Mouse (Mus musculus): ENCODE results near the gene Rxra.

The Rxra gene

DNA sequence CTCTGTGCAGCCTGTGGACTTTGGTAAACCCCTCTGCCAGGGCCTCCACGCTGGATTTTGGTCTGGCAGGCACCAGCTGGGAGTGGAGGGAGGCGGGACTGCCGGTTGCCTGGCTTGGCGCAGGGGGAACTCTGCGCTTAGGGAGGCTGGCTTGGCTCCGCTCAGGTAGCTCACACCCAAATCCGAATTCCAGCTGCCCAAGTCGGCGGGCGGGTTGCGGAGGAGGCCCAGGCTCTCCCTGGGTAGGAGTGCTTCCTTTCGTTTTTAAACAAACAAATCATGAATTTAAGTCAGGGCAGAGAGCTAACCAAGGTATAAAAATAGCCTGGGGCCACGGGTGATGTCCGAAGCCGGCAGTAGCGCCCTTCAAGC lies at the start of gene Rxra:
Rxra (plus strand) TSS at position 335 of the 372 bp plus-strand sequence.
- DNase-seq = peak; percentile 84 to 93

GRCm38 (mm10) chr2:27626604-27627003 lies 49.6 kb upstream of the Rxra start:
- peak; percentile 66 to 85 for DNase-seq

GRCm38 (mm10) chr2:27630601-27631285 lies 45.5 kb upstream of the Rxra start:
- DNase-seq = no peak

DNA sequence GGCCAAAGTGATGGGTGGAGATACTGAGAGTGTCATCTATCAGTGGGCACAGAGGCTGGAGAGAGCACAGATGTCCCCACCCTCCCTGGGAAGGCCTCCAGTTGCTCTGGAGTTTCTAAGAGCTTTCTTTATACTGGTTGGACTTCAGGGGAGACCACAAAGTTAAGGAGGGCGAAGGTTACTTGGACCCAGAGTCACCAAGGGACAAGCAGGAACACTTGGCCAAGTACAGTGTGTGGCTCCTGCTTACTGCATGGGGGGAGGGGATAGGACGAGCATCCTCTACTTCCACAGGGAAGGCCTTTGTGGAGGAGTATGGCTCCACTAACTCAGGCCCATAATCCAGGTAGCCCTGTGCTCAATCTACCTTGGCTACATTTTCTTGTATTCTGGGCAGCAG lies 42.8 kb upstream of the Rxra start:
- peak; percentile 7 to 51 for DNase-seq

- no peak for DNase-seq
Observed at GRCm38 (mm10) chr2:27634018-27634417, 42.2 kb upstream of the Rxra start.

DNA sequence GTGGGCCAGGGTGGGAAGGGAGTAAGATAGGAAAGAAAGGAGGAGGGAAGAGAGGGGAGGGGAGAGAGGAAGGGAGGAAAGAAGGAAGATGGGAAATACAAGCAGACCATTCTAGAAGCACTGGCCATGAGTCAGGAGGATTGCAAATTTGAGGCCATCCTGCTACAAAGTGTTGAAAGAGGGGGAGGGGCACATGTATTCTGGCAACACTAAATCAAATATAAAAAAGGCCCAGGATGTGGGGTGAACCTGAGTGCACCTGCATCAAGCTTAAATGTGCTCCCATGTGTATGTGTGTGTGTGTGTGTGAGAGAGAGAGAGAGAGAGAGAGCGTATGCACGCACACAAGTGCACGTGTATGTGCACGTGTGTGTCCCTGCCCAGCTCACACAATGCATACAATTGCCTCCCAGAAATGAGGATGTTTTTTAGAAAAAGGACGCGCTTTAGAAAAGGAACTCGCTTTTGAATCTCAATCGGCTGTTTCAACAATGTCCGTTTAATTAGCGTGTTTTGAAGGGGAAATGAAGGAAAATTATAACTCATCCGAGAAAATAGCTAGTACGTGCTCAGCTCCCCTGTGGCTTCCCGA lies 41.0 kb upstream of the Rxra start:
- DNase-seq = no peak

DNA sequence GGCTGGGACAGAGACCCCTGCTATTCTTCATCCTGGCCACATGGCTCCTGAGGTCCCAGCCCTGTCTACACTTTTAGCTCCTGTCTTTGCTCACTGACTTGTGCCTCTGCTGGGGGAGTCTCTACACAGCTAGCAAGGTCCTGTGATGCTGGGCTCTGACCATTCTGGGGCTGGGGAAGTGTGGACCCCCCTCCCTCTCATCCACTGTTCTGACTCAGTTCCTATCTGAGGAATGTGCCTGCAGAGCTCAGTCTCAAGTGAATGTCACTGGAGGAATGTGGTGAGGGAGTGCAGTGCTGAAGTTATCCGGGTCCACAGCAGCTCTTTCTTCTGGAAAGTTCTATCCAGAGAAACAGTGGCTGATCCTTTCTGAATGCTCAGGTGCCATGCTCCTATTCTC lies 39.4 kb upstream of the Rxra start:
- DNase-seq = no peak

DNA sequence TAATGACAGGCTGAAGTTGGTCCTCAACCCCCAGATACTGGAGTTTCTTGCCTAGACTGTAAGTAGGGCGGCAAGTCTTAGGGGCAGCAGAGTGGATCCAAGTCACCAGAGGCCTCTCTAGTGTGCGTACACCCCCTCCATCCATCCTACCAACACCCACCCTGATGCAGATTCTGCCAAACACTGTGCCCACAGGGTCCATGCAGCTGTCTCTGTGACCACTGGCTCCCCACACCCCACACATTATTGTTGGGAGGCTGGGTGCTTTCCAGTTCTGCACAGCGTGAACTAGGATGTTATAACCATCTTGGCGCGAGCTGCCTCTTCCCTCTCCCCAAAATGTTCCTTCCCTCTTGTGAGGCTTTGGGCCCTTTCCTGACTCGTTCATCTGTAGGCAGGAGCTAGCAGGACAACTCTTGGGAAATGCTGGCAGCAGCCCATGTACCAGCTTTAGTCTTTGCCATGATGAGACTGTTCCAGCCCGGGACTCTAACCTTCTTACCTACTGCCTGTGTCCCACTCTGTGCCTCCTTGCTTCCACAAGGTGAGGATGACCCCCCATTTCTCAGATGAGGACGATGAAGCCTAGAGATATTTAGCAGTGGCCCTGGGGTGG lies 38.9 kb upstream of the Rxra start:
- no peak for DNase-seq

DNA sequence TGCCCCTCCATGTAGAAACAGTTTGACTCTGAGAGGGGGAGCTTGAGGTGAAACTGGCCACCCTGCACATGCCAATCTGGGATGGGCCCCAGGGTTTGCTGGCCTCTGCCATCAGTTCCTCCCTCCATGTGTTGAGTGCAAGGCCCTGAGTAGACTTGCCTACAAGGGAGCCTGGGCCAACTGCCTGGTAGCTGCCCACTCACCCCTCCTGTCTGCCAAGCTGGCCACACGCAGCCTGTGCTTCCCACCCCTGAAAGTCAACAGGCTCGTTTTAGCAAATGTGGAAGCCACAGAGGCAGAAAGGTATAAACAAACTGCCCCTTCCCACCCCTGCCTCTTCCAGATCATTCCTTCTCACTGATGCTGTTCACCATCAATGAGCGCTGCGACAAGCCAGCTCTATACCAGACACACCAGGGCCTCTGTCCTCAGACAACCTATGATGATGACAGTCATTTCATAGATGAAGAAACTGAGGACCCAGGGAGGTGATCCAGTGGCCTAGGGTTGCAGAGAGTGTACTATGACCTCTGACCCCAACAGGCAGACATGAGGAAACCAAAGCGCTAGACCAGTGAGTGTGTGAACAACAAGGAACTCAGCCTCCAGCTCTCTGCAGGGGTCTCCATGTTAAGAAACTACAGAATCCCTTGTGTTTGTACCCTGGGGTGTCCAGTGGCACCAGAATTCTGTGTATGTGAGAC lies 36.5 kb upstream of the Rxra start:
- no peak for DNase-seq

GRCm38 (mm10) chr2:27640900-27641479 lies 35.2 kb upstream of the Rxra start:
- no peak for DNase-seq

- peak; percentile 7 to 47 for DNase-seq
Observed at GRCm38 (mm10) chr2:27644547-27645120, 31.6 kb upstream of the Rxra start.

- no peak for DNase-seq
Observed at GRCm38 (mm10) chr2:27645471-27645870, 30.8 kb upstream of the Rxra start.

GRCm38 (mm10) chr2:27649862-27650661 lies 26.2 kb upstream of the Rxra start:
- no peak for DNase-seq

DNA sequence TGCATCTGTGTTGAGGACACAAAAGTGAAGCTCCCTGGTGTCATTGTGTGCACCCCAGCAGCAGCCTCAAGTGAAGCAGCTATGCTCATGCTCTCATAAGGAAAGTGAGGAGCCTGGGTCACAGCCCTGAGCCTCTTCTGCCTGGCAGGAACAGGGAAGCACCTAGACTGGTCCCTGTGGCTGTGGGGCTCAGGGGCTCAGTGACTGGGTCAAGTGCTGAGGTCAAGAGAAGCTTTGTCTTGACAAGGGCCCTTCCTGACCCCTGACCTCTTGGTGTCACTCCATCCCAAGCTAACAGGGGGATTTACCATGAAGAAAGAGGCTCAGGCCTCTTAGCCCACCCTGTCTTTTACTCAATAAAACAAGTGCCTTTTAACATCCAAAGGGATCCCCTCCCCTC lies 25.2 kb upstream of the Rxra start:
- DNase-seq = no peak

DNA sequence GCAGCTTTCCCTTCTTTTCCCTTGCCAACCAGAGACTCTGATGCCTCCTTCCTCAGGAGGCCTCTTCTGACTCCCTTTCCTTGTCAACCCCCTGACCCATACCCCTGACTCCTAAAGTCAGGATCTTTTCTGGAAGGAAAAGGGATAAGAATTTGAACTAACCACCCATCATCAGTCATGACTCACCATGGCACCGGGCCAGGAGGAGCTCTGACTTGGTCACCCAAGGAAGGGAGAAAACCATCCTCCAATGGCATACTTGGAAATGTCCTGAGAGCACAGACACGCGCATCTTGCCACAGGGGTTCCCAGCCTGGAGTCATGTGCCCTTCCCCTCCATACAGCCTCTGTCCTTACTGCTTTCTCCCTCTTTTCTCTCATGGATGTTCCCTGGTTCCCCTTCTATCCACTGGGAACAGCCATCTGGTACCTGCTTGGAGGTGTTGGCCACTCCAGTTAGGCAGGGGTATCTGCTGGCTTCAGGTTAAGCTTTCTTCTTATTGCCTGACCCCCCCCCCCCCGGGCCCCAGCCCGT lies 22.7 kb upstream of the Rxra start:
- peak in 1 of 2 experiments; percentile 54 for DNase-seq

DNA sequence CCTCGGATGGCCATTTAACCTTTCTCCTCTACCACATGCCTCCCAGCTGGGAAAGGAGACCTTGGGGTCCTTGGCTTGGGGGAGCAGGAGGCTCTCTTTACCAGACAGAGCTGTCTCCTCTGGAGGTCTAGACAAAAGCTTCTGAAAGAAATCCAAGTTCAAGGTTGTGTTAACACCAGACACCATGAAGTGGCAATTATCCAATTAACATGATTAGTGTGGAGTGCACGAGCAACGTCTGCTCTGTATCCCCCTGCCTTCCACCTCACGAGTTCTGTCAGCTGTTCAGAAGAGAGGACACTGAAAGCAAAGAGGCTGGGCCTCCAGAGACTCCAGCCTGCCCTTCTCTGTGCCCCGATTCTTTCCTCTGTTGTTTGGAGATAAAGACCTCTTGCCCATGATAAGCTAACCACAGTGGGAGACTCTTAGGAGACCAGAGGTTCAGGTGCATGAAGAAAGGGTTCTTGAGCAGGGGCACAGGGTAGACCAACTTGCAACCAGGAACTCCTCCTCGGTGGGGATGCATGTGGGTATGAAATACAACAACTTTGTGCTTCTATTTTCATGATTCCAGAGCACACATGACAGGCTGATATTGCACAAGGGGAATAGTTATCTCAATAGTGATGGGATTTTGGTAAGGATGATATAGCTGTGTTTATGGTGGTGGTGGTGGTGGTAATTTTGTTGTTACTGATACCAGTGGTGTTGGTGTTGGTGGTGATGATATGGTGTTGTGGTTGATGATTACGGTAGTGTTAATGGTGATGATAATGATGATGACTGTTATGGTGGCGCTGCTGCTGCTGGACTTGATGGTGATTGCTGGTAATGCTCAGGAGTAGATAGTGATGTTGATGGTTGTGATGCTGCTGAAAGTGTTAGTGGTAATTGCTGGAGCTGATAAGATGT lies 21.7 kb upstream of the Rxra start:
- no peak for DNase-seq

DNA sequence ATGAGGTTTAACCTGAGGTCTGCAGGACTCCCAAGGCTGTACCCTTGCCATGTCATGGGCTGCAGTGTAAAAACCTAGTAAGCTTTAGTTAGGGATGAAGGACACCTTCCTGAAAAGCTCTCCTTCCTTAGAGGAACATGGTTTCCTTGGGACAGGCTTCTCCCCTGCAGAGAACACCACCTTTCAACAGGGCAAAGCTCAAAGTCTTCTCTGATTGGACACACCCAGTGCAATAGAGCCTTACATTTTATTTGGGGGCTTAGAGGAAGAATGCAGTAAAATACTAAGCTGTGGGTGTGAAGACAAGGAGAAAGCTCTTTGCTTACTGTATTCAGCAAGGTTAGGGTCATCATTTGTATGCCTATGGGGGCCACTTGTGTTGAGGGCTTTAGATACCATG lies 19.7 kb upstream of the Rxra start:
- no peak for DNase-seq

- no peak for DNase-seq
Observed at GRCm38 (mm10) chr2:27665284-27665683, 11.0 kb upstream of the Rxra start.

GRCm38 (mm10) chr2:27666719-27667118 lies 9.5 kb upstream of the Rxra start:
- DNase-seq = no peak

GRCm38 (mm10) chr2:27667677-27668076 lies 8.6 kb upstream of the Rxra start:
- DNase-seq = no peak

DNA sequence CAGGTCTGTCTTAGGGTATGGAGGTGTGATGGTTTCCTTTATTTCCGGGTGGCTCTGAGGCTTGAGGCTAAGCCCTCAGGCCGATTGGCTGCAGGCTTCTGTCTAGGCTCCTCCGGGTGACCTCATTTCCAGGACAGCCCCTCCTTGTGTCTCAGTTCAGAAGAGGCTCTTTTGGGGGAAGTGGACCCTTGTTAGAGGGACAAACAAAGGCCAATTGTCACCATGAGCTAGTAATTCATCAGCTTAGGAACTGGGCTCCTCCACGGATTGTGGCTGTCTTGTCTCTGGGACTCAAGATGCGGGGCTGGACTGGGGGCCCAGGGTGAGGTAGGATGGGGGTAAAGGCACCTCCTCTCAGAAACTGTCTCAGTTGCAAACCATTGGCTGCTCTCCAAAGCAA lies 5.5 kb upstream of the Rxra start:
- DNase-seq = no peak

All from kidney, postnatal 25 days (tissue).